Mouse (Mus musculus) testis, adult 2 months (tissue): ENCODE results near the gene Ccdc102a. TPM values are rescaled to one million over a fixed set of nuclear protein-coding genes. Genes with fewer than 3 reads are reported as not detected.

Experiments
- H3K27ac ChIP-seq: fragments of 200-500 bp; 2 replicates; pipeline ENCODE4 v1.5.1; 2012; ENCODE audit warnings: low read depth, low read length; ENCODE audit not compliant: control insufficient read depth, insufficient read depth
- H3K27me3 ChIP-seq: fragments of 200-500 bp; 2 replicates; pipeline ENCODE4 v1.6.1; 2012; ENCODE audit warnings: mild to moderate bottlenecking, low read length, moderate library complexity; ENCODE audit not compliant: control insufficient read depth, insufficient read depth
- H3K36me3 ChIP-seq: fragments of 200-500 bp; 2 replicates; pipeline ENCODE4 v1.6.1; 2012; ENCODE audit warnings: mild to moderate bottlenecking, low read length; ENCODE audit not compliant: control insufficient read depth, insufficient read depth
- H3K4me1 ChIP-seq: fragments of 200-500 bp; 2 replicates; pipeline ENCODE4 v1.6.1; 2012; ENCODE audit warnings: low read length; ENCODE audit not compliant: control insufficient read depth, insufficient read depth
- H3K4me3 ChIP-seq: fragments of 200-500 bp; 2 replicates; pipeline ENCODE4 v1.5.1; 2012; ENCODE audit warnings: low read depth, mild to moderate bottlenecking, low read length, moderate library complexity, mixed read lengths; ENCODE audit not compliant: control insufficient read depth
- CTCF ChIP-seq: fragments of 200-500 bp; IDR thresholded peaks from 2 replicates; pipeline ENCODE4 v1.5.1; 2012; ENCODE audit warnings: low read depth, mild to moderate bottlenecking, inconsistent platforms, low read length, moderate library complexity; ENCODE audit not compliant: control insufficient read depth, insufficient read depth, insufficient replicate concordance
- POLR2A ChIP-seq: fragments of 200-500 bp; IDR thresholded peaks from 2 replicates; pipeline ENCODE4 v1.6.1; 2012; ENCODE audit warnings: low read depth, mild to moderate bottlenecking, inconsistent platforms, low read length, moderate library complexity; ENCODE audit not compliant: control insufficient read depth
- polyA plus RNA-seq: library from polyadenylated mRNA; depleted of rRNA; stranded (reverse); fragments of >200 nt; gene quantifications from 2 replicates; pipeline ENCODE4 v1.2.3, GENCODE M21; 2012

Ccdc102a gene
- polyA plus RNA-seq, 1 experiment: 0.59 TPM

DNA sequence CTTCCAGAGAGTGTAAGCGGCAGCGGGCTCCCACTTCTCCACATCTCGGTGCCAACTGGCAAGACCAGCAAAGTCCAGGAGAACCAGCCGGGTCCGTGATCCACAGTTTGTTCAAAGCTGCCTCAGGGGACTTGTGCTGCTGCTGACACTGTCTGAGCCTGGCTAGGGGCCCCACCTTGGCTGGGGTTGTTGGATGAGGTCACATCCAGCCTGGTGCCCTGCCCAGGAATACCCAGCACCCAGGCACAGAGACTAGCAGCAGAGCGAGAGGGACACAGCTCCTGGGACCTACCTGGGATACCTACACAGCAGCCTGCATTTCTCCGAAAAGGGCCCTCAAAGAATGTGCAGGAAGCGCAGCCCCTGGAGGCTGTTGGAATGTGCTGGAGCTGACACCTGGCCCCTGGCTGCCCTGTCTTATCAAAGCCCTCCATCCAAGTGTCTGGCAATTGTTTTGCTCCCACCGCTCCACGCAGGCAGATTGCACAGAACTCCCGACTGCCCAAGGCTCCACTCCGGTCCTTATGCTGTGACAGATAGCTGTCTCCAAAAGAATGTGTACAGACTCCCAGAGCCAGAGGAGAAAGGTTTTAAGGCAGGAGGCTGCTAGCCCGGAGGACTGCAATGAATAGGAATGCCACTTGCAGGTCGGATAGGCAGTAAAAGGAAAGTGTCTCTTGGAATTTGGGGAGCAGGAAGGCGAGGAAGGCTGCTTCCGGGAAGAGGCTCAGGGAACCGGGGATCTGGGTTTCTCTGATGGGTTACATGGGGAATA is 42.6 kb downstream of the Ccdc102a start:
- peaks cover 17% of the 10 kb centered on the region for H3K4me1 ChIP-seq
- H3K27me3 ChIP-seq: no peaks in the 10 kb centered on the region
- no peak overlapping the region for H3K27ac ChIP-seq
- H3K4me3 ChIP-seq: peak overlapping the region; percentile 73
- no peaks in the 10 kb centered on the region for H3K36me3 ChIP-seq
- TF ChIP-seq POLR2A (no peak), CTCF (no peak)

DNA sequence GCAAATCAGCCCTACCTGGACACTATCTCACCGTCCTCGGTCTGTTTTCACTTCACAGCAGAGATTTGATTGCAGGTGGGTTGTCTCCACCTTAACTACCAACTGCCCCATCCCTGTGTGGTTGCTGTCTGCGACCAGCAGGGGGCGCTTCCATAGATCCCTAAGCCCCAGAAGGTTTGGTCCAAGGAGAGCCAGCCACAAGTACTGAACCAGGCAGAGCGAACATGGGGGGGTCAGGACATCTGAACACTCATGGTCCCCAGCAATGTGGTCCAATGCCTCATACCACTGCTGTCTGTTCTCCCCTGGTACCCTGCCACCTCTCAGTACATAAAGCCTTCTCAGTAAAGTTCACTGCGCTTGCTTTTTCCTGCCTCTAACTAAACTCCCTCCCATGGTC is 43.5 kb downstream of the Ccdc102a start:
- no peak overlapping the region for H3K4me3 ChIP-seq
- no peaks in the 10 kb centered on the region for H3K27me3 ChIP-seq
- peaks cover 17% of the 10 kb centered on the region for H3K4me1 ChIP-seq
- no peak overlapping the region for H3K27ac ChIP-seq
- no peak for TF ChIP-seq POLR2A
- TF ChIP-seq CTCF: peak; percentile 90
- H3K36me3 ChIP-seq: no peaks in the 10 kb centered on the region

- Histone ChIP-seq H3K4me3 (no peak overlapping the region), H3K4me1 (peaks cover 17% of the 10 kb centered on the region), H3K27ac (no peak overlapping the region), H3K27me3 (no peaks in the 10 kb centered on the region), H3K36me3 (no peaks in the 10 kb centered on the region)
- TF ChIP-seq POLR2A (no peak), CTCF (no peak)
These were observed 45.3 kb downstream of the Ccdc102a start for GRCm38 (mm10) chr8:94872576-94872975.

- Histone ChIP-seq H3K4me1 (peaks cover 17% of the 10 kb centered on the region), H3K27me3 (no peaks in the 10 kb centered on the region), H3K27ac (no peak overlapping the region), H3K4me3 (no peak overlapping the region), H3K36me3 (no peaks in the 10 kb centered on the region)
- TF ChIP-seq POLR2A (no peak), CTCF (no peak)
These were observed 45.7 kb downstream of the Ccdc102a start for GRCm38 (mm10) chr8:94872156-94872555.

DNA sequence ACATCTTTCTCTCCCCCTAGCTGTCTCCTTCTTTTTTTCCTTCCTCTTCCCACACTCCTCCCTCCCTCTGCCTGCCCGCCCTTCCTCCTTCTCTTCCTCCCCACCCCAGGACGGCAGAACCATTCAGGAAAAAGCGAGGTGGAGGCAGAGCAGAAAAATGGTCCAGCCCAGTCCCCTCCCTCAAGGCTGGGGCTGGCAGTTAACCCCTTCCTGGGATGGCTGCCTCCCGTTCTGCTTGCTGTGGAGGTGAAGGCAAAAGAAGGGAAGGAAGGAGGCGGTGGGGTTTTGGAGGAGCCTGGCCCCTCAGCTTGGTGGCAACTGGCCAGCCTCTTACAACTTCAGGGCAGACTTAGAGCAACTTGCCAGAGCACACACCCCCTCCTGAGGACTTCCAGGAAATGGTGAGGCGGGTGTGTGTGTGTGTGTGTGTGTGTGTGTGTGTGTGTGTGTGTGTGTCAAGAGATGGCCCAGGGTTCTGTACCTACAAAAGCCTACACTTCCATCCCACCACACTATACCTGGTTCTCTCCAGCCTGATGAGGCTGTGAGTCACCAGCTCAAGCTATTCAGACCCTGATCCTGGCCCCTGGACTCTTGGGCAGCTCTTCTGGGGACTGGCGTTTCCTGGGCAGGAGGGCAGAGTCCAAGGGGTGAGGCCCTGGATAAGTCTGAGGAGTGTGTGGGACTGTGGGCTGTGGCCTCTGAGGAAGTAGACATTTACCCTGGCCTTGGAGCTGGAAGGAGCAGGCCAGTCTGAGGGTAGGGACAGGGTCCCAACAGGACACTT is 46.6 kb downstream of the Ccdc102a start:
- H3K27me3 ChIP-seq: no peaks in the 10 kb centered on the region
- no peak overlapping the region for H3K27ac ChIP-seq
- H3K4me1 ChIP-seq: peaks cover 13% of the 10 kb centered on the region
- no peak for TF ChIP-seq CTCF
- no peak for TF ChIP-seq POLR2A
- H3K36me3 ChIP-seq: no peaks in the 10 kb centered on the region
- H3K4me3 ChIP-seq: no peak overlapping the region

DNA sequence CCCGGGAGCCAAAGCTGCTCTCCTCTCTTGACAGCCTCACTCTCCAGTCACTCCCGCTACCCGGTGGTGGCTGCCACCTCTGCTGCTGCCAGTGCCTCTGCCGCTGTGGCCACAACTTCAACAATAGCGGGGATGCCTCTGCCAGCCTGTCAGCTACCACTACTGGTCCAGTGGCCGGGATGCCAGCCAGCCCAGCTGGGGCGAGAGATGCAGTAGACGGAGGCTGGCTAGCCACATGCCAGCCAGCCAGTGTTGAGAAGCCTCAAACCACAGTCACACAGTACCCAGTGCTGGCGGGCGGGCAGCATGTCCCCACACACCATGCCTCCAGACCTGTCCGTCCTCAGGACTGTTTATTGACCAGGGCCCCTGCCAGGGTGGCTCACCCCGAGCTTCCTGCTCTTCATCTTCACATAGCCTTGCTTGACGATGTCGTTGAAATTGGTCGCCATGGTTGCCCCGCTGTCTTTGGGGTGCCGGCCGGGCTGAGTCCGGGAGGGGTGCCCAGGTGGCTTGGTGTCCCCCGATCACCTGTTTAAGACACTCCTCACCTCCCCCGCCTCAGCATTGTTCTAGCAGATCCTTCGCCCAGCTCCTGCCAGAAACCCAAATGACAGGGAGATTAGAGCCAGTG is 47.3 kb downstream of the Ccdc102a start:
- no peak for TF ChIP-seq CTCF
- no peak for TF ChIP-seq POLR2A
- Histone ChIP-seq H3K4me1 (peaks cover 11% of the 10 kb centered on the region), H3K27me3 (no peaks in the 10 kb centered on the region), H3K4me3 (no peak overlapping the region), H3K36me3 (no peaks in the 10 kb centered on the region), H3K27ac (no peak overlapping the region)

GRCm38 (mm10) chr8:94870003-94870402 is 47.9 kb downstream of the Ccdc102a start:
- H3K4me3 ChIP-seq: no peak overlapping the region

More at GRCm38 (mm10) chr8:94870003-94870402, 47.9 kb downstream of the Ccdc102a start:
- H3K27me3 ChIP-seq: no peaks in the 10 kb centered on the region
- no peak overlapping the region for H3K27ac ChIP-seq
- H3K36me3 ChIP-seq: no peaks in the 10 kb centered on the region
- H3K4me1 ChIP-seq: peaks cover 5% of the 10 kb centered on the region
- no peak for TF ChIP-seq CTCF
- no peak for TF ChIP-seq POLR2A
